Mouse (Mus musculus) liver, adult 2 months (tissue): ENCODE data around the gene Ak8. TPM values are rescaled to one million over a fixed set of nuclear protein-coding genes. Genes with fewer than 3 reads are reported as not detected.
A peak's percentile ranks its signal among the peaks of the same experiment; 100 is the strongest.

ENCODE experiments used
- DNase-seq: peaks from one replicate; pipeline ENCODE4 v3.0.0-alpha.2; 2011; ENCODE audit warnings: low read depth, low spot score; ENCODE audit errors: extremely low read depth
- H3K27ac ChIP-seq: fragments of 200-500 bp; replicated peaks from 2 replicates; pipeline ENCODE4 v1.5.1; 2012; ENCODE audit warnings: low read depth, mild to moderate bottlenecking, control low read depth, inconsistent platforms, low read length; ENCODE audit not compliant: insufficient read depth
- H3K27me3 ChIP-seq: fragments of 200-500 bp; 2 replicates; pipeline ENCODE4 v1.6.1; 2012; ENCODE audit warnings: mild to moderate bottlenecking, moderate library complexity, low read length, inconsistent platforms; ENCODE audit not compliant: control insufficient read depth, insufficient read depth
- H3K36me3 ChIP-seq: fragments of 200-500 bp; 2 replicates; pipeline ENCODE4 v1.6.1; 2012; ENCODE audit warnings: low read length, inconsistent platforms; ENCODE audit not compliant: control insufficient read depth, insufficient read depth
- H3K4me1 ChIP-seq: fragments of 200-500 bp; 2 replicates; pipeline ENCODE4 v1.6.1; 2011; ENCODE audit warnings: low read length; ENCODE audit not compliant: control insufficient read depth, insufficient read depth
- H3K4me3 ChIP-seq: fragments of 200-500 bp; 2 replicates; pipeline ENCODE4 v1.5.1; 2011; ENCODE audit warnings: low read depth, mild to moderate bottlenecking, control low read depth, low read length, moderate library complexity; ENCODE audit not compliant: insufficient read depth
- H3K79me2 ChIP-seq: fragments of 200-500 bp; 2 replicates; pipeline ENCODE4 v1.6.1; 2012; ENCODE audit warnings: inconsistent platforms, mild to moderate bottlenecking, low read length, moderate library complexity; ENCODE audit not compliant: control insufficient read depth, insufficient read depth
- H3K9ac ChIP-seq: fragments of 200-500 bp; 2 replicates; pipeline ENCODE4 v1.6.1; 2012; ENCODE audit warnings: low read depth, mild to moderate bottlenecking, control low read depth, inconsistent platforms, low read length
- CTCF ChIP-seq: fragments of 200-500 bp; IDR thresholded peaks from 2 replicates; pipeline ENCODE4 v1.5.1; 2011; ENCODE audit warnings: low read depth, low read length, control low read depth
- POLR2A ChIP-seq: fragments of 200-500 bp; IDR thresholded peaks from 2 replicates; pipeline ENCODE4 v1.6.1; 2011; ENCODE audit warnings: low read length, control low read depth; ENCODE audit not compliant: insufficient read depth; ENCODE audit errors: extremely low read depth
- WGBS: fragments of 180-500 bp; shearing (Covaris S2); methylation state at CpG from one replicate; pipeline ENCODE4 v1.1.7; 2018; 5-methylcytosine and 5-hydroxymethylcytosine counted together
- polyA plus RNA-seq: library from polyadenylated mRNA; depleted of rRNA; stranded (reverse); fragments of >200 nt; gene quantifications from 2 replicates; pipeline ENCODE4 v1.2.3, GENCODE M21; 2012; rRNA removed
- total RNA-seq: library from RNA; depleted of rRNA; stranded (reverse); fragments of >200 nt; gene quantifications from 2 replicates; pipeline ENCODE4 v1.2.3, GENCODE M21; 2014; rRNA removed

Ak8 gene
- total and polyA plus RNA-seq, 2 experiments: 0.09 TPM; not detected in 1

GRCm38 (mm10) chr2:28842042-28842441, 142.1 kb downstream of the Ak8 start:
- peaks cover 14% of the 10 kb centered on the region for H3K36me3 ChIP-seq
- H3K4me1 ChIP-seq: peaks cover 8% of the 10 kb centered on the region
- WGBS: 65% methylated on average over 3 of the region's 3 CpGs
- H3K9ac ChIP-seq: no peak overlapping the region
- no peak overlapping the region for H3K4me3 ChIP-seq
- H3K27ac ChIP-seq: no peak overlapping the region
- no peak for DNase-seq
- no peak for TF ChIP-seq CTCF
- TF ChIP-seq POLR2A: no peak
- no peaks in the 10 kb centered on the region for H3K27me3 ChIP-seq
- H3K79me2 ChIP-seq: peaks cover 12% of the 10 kb centered on the region; the same call in 1 of the 2 replicates

GRCm38 (mm10) chr2:28848879-28849278, 148.9 kb downstream of the Ak8 start:
- peak overlapping the region; percentile 73 for H3K27ac ChIP-seq
- TF ChIP-seq POLR2A (no peak), CTCF (no peak)

DNA sequence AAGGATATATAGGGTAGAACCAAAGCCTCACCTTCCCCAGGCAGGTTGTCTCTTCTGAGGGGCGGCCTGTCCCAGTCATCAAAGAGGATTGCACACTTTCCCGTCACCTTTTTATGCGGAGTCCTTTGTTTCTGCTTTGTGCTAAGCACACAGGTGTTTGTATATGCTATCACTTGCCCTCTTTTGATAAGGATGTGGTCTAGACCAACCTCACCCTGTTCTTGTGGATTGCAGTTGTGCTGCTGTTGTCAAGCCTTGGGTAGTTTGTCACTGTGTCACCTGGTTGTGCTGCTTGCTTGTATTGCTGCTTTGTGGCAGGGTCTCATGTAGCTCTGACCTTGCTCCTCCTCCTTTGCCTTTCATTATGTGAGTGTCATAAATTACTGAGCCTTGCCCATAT, 152.6 kb downstream of the Ak8 start:
- WGBS: 93% methylated on average over 3 of the region's 3 CpGs
- Histone ChIP-seq H3K9ac (no peak overlapping the region), H3K36me3 (peaks cover 41% of the 10 kb centered on the region), H3K27ac (no peak overlapping the region), H3K4me3 (no peak overlapping the region), H3K27me3 (no peaks in the 10 kb centered on the region), H3K4me1 (peaks cover 7% of the 10 kb centered on the region), H3K79me2 (peaks cover 5% of the 10 kb centered on the region; the same call in 1 of the 2 replicates)
- no peak for TF ChIP-seq CTCF
- no peak for TF ChIP-seq POLR2A
- DNase-seq: no peak

More at GRCm38 (mm10) chr2:28848879-28849278, 148.9 kb downstream of the Ak8 start:
- H3K4me3 ChIP-seq: no peak overlapping the region
- WGBS: 18% methylated on average over 2 of the region's 2 CpGs
- peaks cover 39% of the 10 kb centered on the region for H3K36me3 ChIP-seq
- no peaks in the 10 kb centered on the region for H3K27me3 ChIP-seq
- H3K9ac ChIP-seq: no peak overlapping the region
- peak; percentile 84 for DNase-seq
- H3K79me2 ChIP-seq: peaks cover 5% of the 10 kb centered on the region; the same call in 1 of the 2 replicates
- peaks cover 7% of the 10 kb centered on the region for H3K4me1 ChIP-seq

DNA sequence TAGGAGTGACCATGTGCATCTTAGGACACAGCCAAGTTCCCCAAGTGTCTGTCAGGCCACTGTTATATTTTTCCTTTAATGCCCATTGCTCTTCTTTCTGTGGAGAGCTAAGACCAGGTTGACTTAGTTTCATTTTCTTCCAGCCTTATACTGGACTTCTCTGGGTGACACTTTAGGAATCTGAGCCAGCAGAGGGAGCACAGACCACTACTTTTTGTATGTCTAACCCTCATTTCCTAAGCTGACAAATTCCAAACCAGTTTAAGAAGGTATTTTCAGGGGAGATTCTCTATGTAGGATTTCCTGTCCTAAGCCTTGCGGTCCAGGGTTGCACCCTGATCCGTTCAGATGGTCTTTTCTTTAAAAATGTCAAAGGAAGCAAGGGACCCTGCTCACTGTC, 155.8 kb downstream of the Ak8 start:
- 94% methylated on average over 2 of the region's 2 CpGs for WGBS
- Histone ChIP-seq H3K9ac (no peak overlapping the region), H3K79me2 (no peaks in the 10 kb centered on the region; the same call in 1 of the 2 replicates), H3K27ac (no peak overlapping the region), H3K36me3 (peaks cover 52% of the 10 kb centered on the region), H3K4me3 (no peak overlapping the region), H3K27me3 (no peaks in the 10 kb centered on the region), H3K4me1 (no peaks in the 10 kb centered on the region)
- DNase-seq: no peak
- TF ChIP-seq POLR2A: no peak
- TF ChIP-seq CTCF: no peak

- Histone ChIP-seq H3K9ac (no peak overlapping the region), H3K27me3 (no peaks in the 10 kb centered on the region), H3K79me2 (no peaks in the 10 kb centered on the region), H3K4me3 (no peak overlapping the region), H3K36me3 (peaks cover 57% of the 10 kb centered on the region), H3K27ac (no peak overlapping the region), H3K4me1 (no peaks in the 10 kb centered on the region)
- DNase-seq: no peak
- WGBS: 94% methylated on average over 4 of the region's 4 CpGs
- TF ChIP-seq POLR2A (no peak), CTCF (no peak)
Observed at GRCm38 (mm10) chr2:28859303-28859702, 159.3 kb downstream of the Ak8 start.

- H3K4me1 ChIP-seq: no peaks in the 10 kb centered on the region
- H3K9ac ChIP-seq: no peak overlapping the region
- peaks cover 61% of the 10 kb centered on the region for H3K36me3 ChIP-seq
- H3K4me3 ChIP-seq: no peak overlapping the region
- TF ChIP-seq POLR2A (no peak), CTCF (no peak)
- WGBS: 96% methylated on average over 8 of the region's 8 CpGs
- H3K27me3 ChIP-seq: no peaks in the 10 kb centered on the region
- H3K79me2 ChIP-seq: no peaks in the 10 kb centered on the region
- no peak overlapping the region for H3K27ac ChIP-seq
- DNase-seq: no peak
Observed at GRCm38 (mm10) chr2:28860678-28861423, 160.9 kb downstream of the Ak8 start.

Other genes starting within 250 kb of the Ak8 start
- 0.28 TPM in 1 of 2 replicates, not detected in the other for gene 1700007K13Rik, start 233.8 kb upstream of the Ak8 start, total RNA-seq
- gene 1700007K13Rik, start 233.8 kb upstream of the Ak8 start, polyA plus RNA-seq: not detected in 2 replicates
- 10.9 and 14.3 TPM in 2 replicates for gene Mrps2, start 232.1 kb upstream of the Ak8 start, total RNA-seq
- 51.5 and 52.3 TPM in 2 replicates for gene Mrps2, start 232.1 kb upstream of the Ak8 start, polyA plus RNA-seq
- gene Gbgt1, start 203.3 kb upstream of the Ak8 start, total RNA-seq: 0.65 and 1.7 TPM in 2 replicates
- 0.66 and 0.86 TPM in 2 replicates for gene Gbgt1, start 203.3 kb upstream of the Ak8 start, polyA plus RNA-seq
- gene Gm10134, start 194.1 kb upstream of the Ak8 start, total RNA-seq: not detected in 2 replicates
- not detected in 2 replicates for gene Gm10134, start 194.1 kb upstream of the Ak8 start, polyA plus RNA-seq
- 1.1 and 1.7 TPM in 2 replicates for gene Ralgds, start 187.0 kb upstream of the Ak8 start, total RNA-seq
- 1.5 and 3.0 TPM in 2 replicates for gene Ralgds, start 187.0 kb upstream of the Ak8 start, polyA plus RNA-seq
- gene Cel, start 136.8 kb upstream of the Ak8 start, total RNA-seq: 19.2 and 70.5 TPM in 2 replicates
- 0.11 and 0.37 TPM in 2 replicates for gene Cel, start 136.8 kb upstream of the Ak8 start, polyA plus RNA-seq
- 2.9 and 3.1 TPM in 2 replicates for gene Gtf3c5, start 116.4 kb upstream of the Ak8 start, total RNA-seq
- 7.8 and 9.0 TPM in 2 replicates for gene Gtf3c5, start 116.4 kb upstream of the Ak8 start, polyA plus RNA-seq
- gene Gfi1b, start 78.2 kb upstream of the Ak8 start, total RNA-seq: not detected in 2 replicates
- not detected in 2 replicates for gene Gfi1b, start 78.2 kb upstream of the Ak8 start, polyA plus RNA-seq
- 14.4 and 19.8 TPM in 2 replicates for gene Tsc1, start 58.9 kb upstream of the Ak8 start, total RNA-seq
- gene Tsc1, start 58.9 kb upstream of the Ak8 start, polyA plus RNA-seq: 8.6 and 10.0 TPM in 2 replicates
- 0.60 TPM in 1 of 2 replicates, not detected in the other for gene Spaca9, start 437 bp upstream of the Ak8 start, total RNA-seq
- gene Spaca9, start 437 bp upstream of the Ak8 start, polyA plus RNA-seq: 0.16 and 0.26 TPM in 2 replicates
- 11.0 and 11.4 TPM in 2 replicates for gene Gtf3c4, start 140.2 kb downstream of the Ak8 start, total RNA-seq
- 4.6 and 5.0 TPM in 2 replicates for gene Gtf3c4, start 140.2 kb downstream of the Ak8 start, polyA plus RNA-seq
- 3.9 and 4.2 TPM in 2 replicates for gene Ddx31, start 140.2 kb downstream of the Ak8 start, total RNA-seq
- 1.9 and 2.5 TPM in 2 replicates for gene Ddx31, start 140.2 kb downstream of the Ak8 start, polyA plus RNA-seq
- not detected in 2 replicates for gene Barhl1, start 216.5 kb downstream of the Ak8 start, total RNA-seq
- 0.32 and 0.37 TPM in 2 replicates for gene Barhl1, start 216.5 kb downstream of the Ak8 start, polyA plus RNA-seq